Mouse (Mus musculus): Measurements from ENCODE around the gene Dgkh.

DNA sequence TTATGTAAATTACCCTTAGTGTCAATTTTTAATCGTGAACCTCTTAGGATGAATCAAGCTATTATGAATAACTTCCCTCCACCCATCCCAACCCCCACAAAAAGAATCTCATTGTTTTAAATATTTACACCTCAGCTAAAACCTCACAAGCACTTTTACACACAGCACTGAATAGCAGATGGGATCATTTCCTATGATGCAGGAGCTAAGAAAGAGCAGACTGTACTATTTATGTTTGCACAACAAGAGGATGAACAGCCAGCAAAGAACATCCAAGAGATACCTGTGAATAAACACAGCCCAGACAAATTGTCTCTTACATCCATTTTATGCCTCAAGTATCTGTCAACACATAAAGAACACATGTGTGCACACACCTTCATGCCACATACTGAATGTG, 41.7 kb downstream of the Dgkh start:
- TF ChIP-seq POLR2A (IDR thresholded peaks at IDR 0.05; ENCODE audit: low read depth, low read length) (no peak), CTCF (IDR thresholded peaks at IDR 0.05; ENCODE audit: extremely low read depth, insufficient read depth, insufficient read length, insufficient replicate concordance) (no peak)

Data from spleen, adult 2 months (tissue).